Mouse (Mus musculus): ENCODE results near the gene Shc2. TPM values are rescaled to one million over a fixed set of nuclear protein-coding genes. Genes with fewer than 3 reads are reported as not detected.

Gene Shc2
- polyA plus RNA-seq, 1 experiment, result 0.97 TPM

GRCm38 (mm10) chr10:79666493-79666892 is 28.8 kb upstream of the Shc2 start:
- H3K4me3 ChIP-seq (ENCODE audit: insufficient read depth, low read depth, low read length), result no peak overlapping the region
- H3K36me3 ChIP-seq (ENCODE audit: control insufficient read depth, insufficient read depth, low read length), result no peaks in the 10 kb centered on the region
- 65% methylated on average over 9 of the region's 9 CpGs for WGBS
- H3K27ac ChIP-seq (ENCODE audit: insufficient read depth, low read depth, low read length), result no peak overlapping the region
- H3K4me1 ChIP-seq (ENCODE audit: control insufficient read depth, insufficient read depth, low read length), result peaks cover 8% of the 10 kb centered on the region
- no peaks in the 10 kb centered on the region for H3K27me3 ChIP-seq (replicated peaks; ENCODE audit: control insufficient read depth, insufficient read depth, low read length)
- no peak for TF ChIP-seq POLR2A (IDR thresholded peaks at IDR 0.05; ENCODE audit: low read depth, low read length)
- TF ChIP-seq CTCF (conservative IDR thresholded peaks at IDR 0.05; ENCODE audit: insufficient read depth, insufficient read length, low read depth, low read length), result no peak
- no peak for DNase-seq

- no peak overlapping the region for H3K4me3 ChIP-seq (ENCODE audit: insufficient read depth, low read depth, low read length)
Measured at GRCm38 (mm10) chr10:79665051-79665450, 27.3 kb upstream of the Shc2 start.

DNA sequence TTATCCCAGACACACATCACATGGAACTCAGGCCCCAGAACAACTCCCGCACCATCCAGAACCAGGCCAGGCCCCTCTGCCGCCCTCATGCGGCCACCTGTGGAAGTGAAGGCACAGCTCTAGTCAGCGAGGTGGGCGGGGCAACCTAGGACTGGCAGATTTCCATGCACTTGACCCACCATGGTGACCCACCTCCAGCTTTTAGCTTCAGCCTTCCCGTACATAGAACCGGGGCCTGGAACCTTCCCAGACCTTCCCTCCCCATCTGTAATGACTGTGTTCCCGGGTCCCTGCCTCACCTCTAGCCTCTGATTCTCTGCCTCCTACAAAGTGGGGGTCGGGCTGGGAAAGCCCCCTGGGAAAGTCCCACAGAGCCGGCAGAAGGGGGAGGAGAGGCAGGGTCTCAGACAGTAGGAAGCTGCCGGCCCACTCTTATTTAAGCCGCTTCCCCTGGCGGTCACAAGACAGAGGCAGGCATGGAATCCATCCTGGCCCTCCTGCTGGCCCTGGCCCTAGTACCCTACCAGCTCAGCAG is 26.5 kb upstream of the Shc2 start, which contains the start of gene Madcam1:
Gene Madcam1, plus strand, starts transcription at position 429 of the 535 bp plus-strand sequence.
- no peaks in the 10 kb centered on the region for H3K27me3 ChIP-seq (replicated peaks; ENCODE audit: control insufficient read depth, insufficient read depth, low read length)
- no peak for TF ChIP-seq POLR2A (IDR thresholded peaks at IDR 0.05; ENCODE audit: low read depth, low read length)
- TF ChIP-seq CTCF (conservative IDR thresholded peaks at IDR 0.05; ENCODE audit: insufficient read depth, insufficient read length, low read depth, low read length), result peak; percentile 84
- WGBS, result 15% methylated on average over 13 of the region's 13 CpGs
- H3K4me1 ChIP-seq (ENCODE audit: control insufficient read depth, insufficient read depth, low read length), result no peaks in the 10 kb centered on the region
- no peaks in the 10 kb centered on the region for H3K36me3 ChIP-seq (ENCODE audit: control insufficient read depth, insufficient read depth, low read length)
- H3K27ac ChIP-seq (ENCODE audit: insufficient read depth, low read depth, low read length), result no peak within 1 kb of the TSS
- H3K4me3 ChIP-seq (ENCODE audit: insufficient read depth, low read depth, low read length), result no peak within 1 kb of the TSS
- peak; percentile 70 for DNase-seq

More at GRCm38 (mm10) chr10:79665051-79665450, 27.3 kb upstream of the Shc2 start:
- TF ChIP-seq CTCF (conservative IDR thresholded peaks at IDR 0.05; ENCODE audit: insufficient read depth, insufficient read length, low read depth, low read length) (no peak), POLR2A (IDR thresholded peaks at IDR 0.05; ENCODE audit: low read depth, low read length) (no peak)
- H3K36me3 ChIP-seq (ENCODE audit: control insufficient read depth, insufficient read depth, low read length), result no peaks in the 10 kb centered on the region
- WGBS, result 87% methylated on average over 8 of the region's 8 CpGs
- peaks cover 2% of the 10 kb centered on the region; the same call in 1 of the 2 replicates for H3K4me1 ChIP-seq (ENCODE audit: control insufficient read depth, insufficient read depth, low read length)
- no peak for DNase-seq
- H3K27ac ChIP-seq (ENCODE audit: insufficient read depth, low read depth, low read length), result no peak overlapping the region
- H3K27me3 ChIP-seq (replicated peaks; ENCODE audit: control insufficient read depth, insufficient read depth, low read length), result no peaks in the 10 kb centered on the region

DNA sequence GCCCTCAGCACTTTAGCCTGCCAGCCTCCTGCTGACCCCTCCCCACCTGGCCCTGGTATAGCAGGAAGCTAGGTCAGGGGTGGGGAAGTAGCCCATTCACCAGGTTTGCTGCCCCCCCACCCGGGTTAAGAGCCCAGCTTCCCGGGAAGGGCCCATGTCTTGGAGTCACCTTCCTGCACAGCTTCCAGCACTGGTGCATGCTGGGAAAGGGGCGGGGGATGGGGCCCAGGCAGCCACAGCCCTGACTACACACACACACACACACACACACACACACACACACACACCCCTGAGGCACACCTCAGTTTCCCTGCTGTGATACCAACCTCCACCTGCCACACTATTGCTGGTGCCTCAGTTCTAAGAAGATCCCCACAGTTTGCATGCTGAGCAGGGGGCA is 24.1 kb upstream of the Shc2 start:
- DNase-seq, result no peak
- Histone ChIP-seq H3K27ac (ENCODE audit: insufficient read depth, low read depth, low read length) (no peak overlapping the region), H3K4me3 (ENCODE audit: insufficient read depth, low read depth, low read length) (no peak overlapping the region), H3K4me1 (ENCODE audit: control insufficient read depth, insufficient read depth, low read length) (no peaks in the 10 kb centered on the region), H3K27me3 (replicated peaks; ENCODE audit: control insufficient read depth, insufficient read depth, low read length) (no peaks in the 10 kb centered on the region), H3K36me3 (ENCODE audit: control insufficient read depth, insufficient read depth, low read length) (no peaks in the 10 kb centered on the region)
- no peak for TF ChIP-seq POLR2A (IDR thresholded peaks at IDR 0.05; ENCODE audit: low read depth, low read length)
- no peak for TF ChIP-seq CTCF (conservative IDR thresholded peaks at IDR 0.05; ENCODE audit: insufficient read depth, insufficient read length, low read depth, low read length)
- 55% methylated on average over 3 of the region's 3 CpGs for WGBS

GRCm38 (mm10) chr10:79660298-79660697 is 22.6 kb upstream of the Shc2 start:
- DNase-seq, result no peak
- 78% methylated on average over 2 of the region's 2 CpGs for WGBS
- H3K36me3 ChIP-seq (ENCODE audit: control insufficient read depth, insufficient read depth, low read length), result no peaks in the 10 kb centered on the region
- H3K4me1 ChIP-seq (ENCODE audit: control insufficient read depth, insufficient read depth, low read length), result no peaks in the 10 kb centered on the region
- TF ChIP-seq POLR2A (IDR thresholded peaks at IDR 0.05; ENCODE audit: low read depth, low read length), result no peak
- TF ChIP-seq CTCF (conservative IDR thresholded peaks at IDR 0.05; ENCODE audit: insufficient read depth, insufficient read length, low read depth, low read length), result peak; percentile 31; the same call in 1 of the 2 replicates
- no peak overlapping the region for H3K27ac ChIP-seq (ENCODE audit: insufficient read depth, low read depth, low read length)
- H3K27me3 ChIP-seq (replicated peaks; ENCODE audit: control insufficient read depth, insufficient read depth, low read length), result no peaks in the 10 kb centered on the region
- no peak overlapping the region for H3K4me3 ChIP-seq (ENCODE audit: insufficient read depth, low read depth, low read length)

DNA sequence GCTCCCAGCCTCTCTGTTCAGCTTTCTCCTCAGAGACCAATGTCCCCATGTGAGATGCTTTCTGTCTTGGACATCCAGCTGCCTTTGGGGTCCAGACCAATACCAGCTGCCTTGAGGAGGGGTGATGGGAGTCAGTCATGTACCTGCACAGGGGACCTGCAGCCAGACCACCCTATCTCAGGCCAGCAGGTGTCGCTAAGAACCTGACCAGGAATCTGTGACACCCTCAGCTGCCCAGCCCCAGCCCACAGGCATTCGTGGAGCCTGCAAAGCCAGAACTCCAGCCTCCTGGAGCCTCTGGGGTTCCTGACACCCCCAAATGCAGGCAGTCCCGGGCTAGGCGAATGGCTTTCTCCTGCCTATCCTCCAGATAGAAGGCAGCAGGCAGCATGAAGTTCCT is 21.1 kb upstream of the Shc2 start:
- Histone ChIP-seq H3K4me1 (ENCODE audit: control insufficient read depth, insufficient read depth, low read length) (no peaks in the 10 kb centered on the region), H3K27ac (ENCODE audit: insufficient read depth, low read depth, low read length) (no peak overlapping the region), H3K4me3 (ENCODE audit: insufficient read depth, low read depth, low read length) (no peak overlapping the region), H3K27me3 (replicated peaks; ENCODE audit: control insufficient read depth, insufficient read depth, low read length) (no peaks in the 10 kb centered on the region), H3K36me3 (ENCODE audit: control insufficient read depth, insufficient read depth, low read length) (no peaks in the 10 kb centered on the region)
- DNase-seq, result no peak
- no peak for TF ChIP-seq POLR2A (IDR thresholded peaks at IDR 0.05; ENCODE audit: low read depth, low read length)
- peak; percentile 32; the same call in 1 of the 2 replicates for TF ChIP-seq CTCF (conservative IDR thresholded peaks at IDR 0.05; ENCODE audit: insufficient read depth, insufficient read length, low read depth, low read length)
- WGBS, result 27% methylated on average over 4 of the region's 4 CpGs

GRCm38 (mm10) chr10:79654946-79655395 is 17.3 kb upstream of the Shc2 start:
- no peaks in the 10 kb centered on the region for H3K4me1 ChIP-seq (ENCODE audit: control insufficient read depth, insufficient read depth, low read length)
- DNase-seq, result no peak
- no peaks in the 10 kb centered on the region for H3K36me3 ChIP-seq (ENCODE audit: control insufficient read depth, insufficient read depth, low read length)
- no peak for TF ChIP-seq POLR2A (IDR thresholded peaks at IDR 0.05; ENCODE audit: low read depth, low read length)
- no peak for TF ChIP-seq CTCF (conservative IDR thresholded peaks at IDR 0.05; ENCODE audit: insufficient read depth, insufficient read length, low read depth, low read length)
- H3K4me3 ChIP-seq (ENCODE audit: insufficient read depth, low read depth, low read length), result no peak overlapping the region
- H3K27ac ChIP-seq (ENCODE audit: insufficient read depth, low read depth, low read length), result no peak overlapping the region
- WGBS, result 49% methylated on average over 1 of the region's 1 CpGs
- no peaks in the 10 kb centered on the region for H3K27me3 ChIP-seq (replicated peaks; ENCODE audit: control insufficient read depth, insufficient read depth, low read length)
